Mouse (Mus musculus): ENCODE data around the gene Tsc1. TPM values are rescaled to one million over a fixed set of nuclear protein-coding genes. Genes with fewer than 3 reads are reported as not detected.

Gene Tsc1
- 27.4 and 32.4 TPM in 2 replicates for polyA plus RNA-seq (2014; fragmentation: Nextera tagmentation; extraction: Ambion mirVana)

DNA sequence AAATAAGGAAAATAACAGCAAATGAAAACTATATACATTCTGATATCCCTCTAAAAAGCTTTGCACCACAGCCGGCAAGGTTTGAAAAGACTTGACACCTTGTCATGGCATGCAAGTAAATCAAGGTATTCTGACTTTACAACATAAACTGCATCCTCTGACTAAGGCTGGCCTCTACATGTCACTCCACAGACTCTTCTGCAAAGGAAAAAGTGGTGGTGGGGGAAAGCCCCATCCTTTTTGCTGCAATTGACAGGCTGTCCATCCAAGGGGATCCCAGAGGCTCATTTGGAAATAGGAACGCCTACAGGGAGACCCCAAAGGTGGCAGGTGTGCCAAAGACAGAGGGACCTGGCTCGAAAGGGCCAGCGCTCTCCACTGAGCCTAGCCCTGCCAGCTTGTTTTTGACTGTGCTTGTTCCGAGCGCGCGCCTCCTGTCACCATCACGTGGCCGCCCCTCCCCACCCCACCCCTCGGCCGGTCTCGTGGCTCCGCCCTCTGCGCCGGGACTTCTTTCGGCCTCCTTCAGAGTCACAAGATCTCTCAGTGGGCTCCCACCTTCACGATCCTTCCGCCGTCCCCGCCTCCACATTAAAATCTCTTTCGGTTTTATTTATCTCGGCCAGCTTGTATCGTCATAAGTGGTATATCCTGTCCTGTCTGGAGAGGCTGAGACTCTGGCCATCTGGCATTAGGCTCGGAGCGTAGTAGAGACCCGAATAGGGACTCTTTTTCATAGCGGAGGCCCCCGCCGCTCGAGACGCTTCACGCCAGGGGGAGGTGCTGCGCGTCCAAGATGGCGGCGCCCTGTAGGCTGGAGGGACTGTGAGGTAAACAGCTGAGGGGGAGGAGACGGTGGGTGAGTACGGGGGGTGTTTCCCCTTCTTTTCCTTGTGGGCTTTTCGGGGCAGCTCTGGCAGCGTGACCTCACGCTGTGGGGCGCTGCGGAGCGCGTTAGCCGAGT is at the start of gene Tsc1:
Tsc1 (plus strand) TSS at position 768 of the 964 bp plus-strand sequence.
- Histone ChIP-seq H3K4me3 (ENCODE audit: low read depth, low read length) (peak within 1 kb of the TSS; percentile 100), H3K9ac (ENCODE audit: low read length) (peak within 1 kb of the TSS; percentile 90), H3K27me3 (ENCODE audit: control insufficient read depth, insufficient read depth, low read length) (no peaks in the 10 kb centered on the region), H3K36me3 (ENCODE audit: control insufficient read depth, insufficient read depth, low read length) (no peaks in the 10 kb centered on the region), H3K4me1 (replicated peaks; ENCODE audit: control insufficient read depth, insufficient read depth, low read length) (peaks cover 5% of the 10 kb centered on the region), H3K9me3 (ENCODE audit: control insufficient read depth, low read length) (no peaks in the 10 kb centered on the region), H3K27ac (ENCODE audit: low read depth, low read length) (peak within 1 kb of the TSS; percentile 84), H3K4me2 (ENCODE audit: low read depth, low read length, severe bottlenecking) (peak within 1 kb of the TSS; percentile 81)
- WGBS, result 2% methylated on average over 46 of the region's 47 CpGs
- ATAC-seq (replicated peaks; ENCODE audit: low FRiP score) (peak; percentile 91), DNase-seq (ENCODE audit: low spot score) (peak; percentile 99)

DNA sequence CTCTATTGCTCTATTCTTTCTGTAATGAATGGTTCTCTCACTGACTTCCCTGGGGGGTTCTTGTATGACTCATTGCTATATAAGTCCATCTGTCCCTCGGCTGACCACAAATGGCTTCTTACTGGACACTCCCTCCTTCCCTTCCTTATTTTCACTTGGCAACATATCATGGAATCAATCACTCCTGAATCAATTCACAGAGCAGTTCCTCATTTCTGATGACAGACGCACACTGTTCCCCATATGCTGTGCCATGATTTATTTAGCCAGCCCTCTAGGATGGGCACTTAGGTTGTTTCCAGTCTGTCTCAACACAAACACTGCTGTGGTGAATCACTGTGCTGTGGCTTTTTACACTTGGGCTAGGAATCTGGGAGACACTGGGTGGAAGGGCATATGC is 49.5 kb upstream of the Tsc1 start:
- Histone ChIP-seq H3K9me3 (ENCODE audit: control insufficient read depth, low read length) (no peaks in the 10 kb centered on the region), H3K27ac (ENCODE audit: low read depth, low read length) (no peak overlapping the region), H3K9ac (ENCODE audit: low read length) (no peak overlapping the region), H3K4me1 (replicated peaks; ENCODE audit: control insufficient read depth, insufficient read depth, low read length) (no peaks in the 10 kb centered on the region), H3K4me2 (ENCODE audit: low read depth, low read length, severe bottlenecking) (no peak overlapping the region), H3K27me3 (ENCODE audit: control insufficient read depth, insufficient read depth, low read length) (no peaks in the 10 kb centered on the region), H3K36me3 (ENCODE audit: control insufficient read depth, insufficient read depth, low read length) (no peaks in the 10 kb centered on the region), H3K4me3 (ENCODE audit: low read depth, low read length) (no peak overlapping the region)
- no peak for ATAC-seq (replicated peaks; ENCODE audit: low FRiP score)
- DNase-seq (ENCODE audit: low spot score), result no peak
- WGBS, result 85% methylated on average over 2 of the region's 2 CpGs

- H3K9me3 ChIP-seq (ENCODE audit: control insufficient read depth, low read length), result no peaks in the 10 kb centered on the region
- H3K36me3 ChIP-seq (ENCODE audit: control insufficient read depth, insufficient read depth, low read length), result no peaks in the 10 kb centered on the region
- H3K9ac ChIP-seq (ENCODE audit: low read length), result no peak overlapping the region
- WGBS, result 8% methylated on average over 15 of the region's 15 CpGs
- H3K27ac ChIP-seq (ENCODE audit: low read depth, low read length), result no peak overlapping the region
- no peak overlapping the region for H3K4me2 ChIP-seq (ENCODE audit: low read depth, low read length, severe bottlenecking)
- no peak overlapping the region for H3K4me3 ChIP-seq (ENCODE audit: low read depth, low read length)
- peak; percentile 80 for DNase-seq (ENCODE audit: low spot score)
- no peaks in the 10 kb centered on the region for H3K4me1 ChIP-seq (replicated peaks; ENCODE audit: control insufficient read depth, insufficient read depth, low read length)
- ATAC-seq (replicated peaks; ENCODE audit: low FRiP score), result no peak
- H3K27me3 ChIP-seq (ENCODE audit: control insufficient read depth, insufficient read depth, low read length), result no peaks in the 10 kb centered on the region
Measured at GRCm38 (mm10) chr2:28592809-28593208, 48.2 kb upstream of the Tsc1 start.

GRCm38 (mm10) chr2:28596021-28596420 is 45.0 kb upstream of the Tsc1 start:
- Histone ChIP-seq H3K4me1 (replicated peaks; ENCODE audit: control insufficient read depth, insufficient read depth, low read length) (no peaks in the 10 kb centered on the region), H3K27me3 (ENCODE audit: control insufficient read depth, insufficient read depth, low read length) (no peaks in the 10 kb centered on the region), H3K36me3 (ENCODE audit: control insufficient read depth, insufficient read depth, low read length) (no peaks in the 10 kb centered on the region), H3K4me3 (ENCODE audit: low read depth, low read length) (no peak overlapping the region), H3K4me2 (ENCODE audit: low read depth, low read length, severe bottlenecking) (no peak overlapping the region), H3K27ac (ENCODE audit: low read depth, low read length) (no peak overlapping the region), H3K9me3 (ENCODE audit: control insufficient read depth, low read length) (no peaks in the 10 kb centered on the region), H3K9ac (ENCODE audit: low read length) (no peak overlapping the region)
- DNase-seq (ENCODE audit: low spot score) (no peak), ATAC-seq (replicated peaks; ENCODE audit: low FRiP score) (no peak)
- 80% methylated on average over 7 of the region's 7 CpGs for WGBS

DNA sequence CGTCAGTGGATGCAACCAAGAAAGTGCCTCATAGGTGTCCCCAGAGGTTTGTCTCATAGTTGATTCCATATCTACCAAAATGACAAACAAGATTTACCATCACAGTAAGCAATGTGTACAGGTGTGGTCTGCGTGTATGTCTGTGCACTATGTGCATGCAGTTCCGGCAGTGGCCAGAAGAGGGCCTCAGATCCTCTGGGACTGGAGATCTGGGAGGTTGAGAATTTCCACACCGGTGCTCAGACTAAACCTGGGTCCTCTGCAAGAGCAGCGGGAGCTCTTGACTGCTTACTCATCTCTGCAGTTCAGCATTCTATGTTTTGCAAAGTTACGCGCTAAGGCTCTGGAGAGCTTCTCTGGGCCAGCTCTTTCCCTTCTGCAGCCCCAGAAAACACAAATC is 44.0 kb upstream of the Tsc1 start:
- DNase-seq (ENCODE audit: low spot score), result no peak
- H3K4me1 ChIP-seq (replicated peaks; ENCODE audit: control insufficient read depth, insufficient read depth, low read length), result no peaks in the 10 kb centered on the region
- H3K27ac ChIP-seq (ENCODE audit: low read depth, low read length), result no peak overlapping the region
- ATAC-seq (replicated peaks; ENCODE audit: low FRiP score), result no peak
- H3K27me3 ChIP-seq (ENCODE audit: control insufficient read depth, insufficient read depth, low read length), result no peaks in the 10 kb centered on the region
- no peak overlapping the region for H3K9ac ChIP-seq (ENCODE audit: low read length)
- no peaks in the 10 kb centered on the region for H3K9me3 ChIP-seq (ENCODE audit: control insufficient read depth, low read length)
- no peak overlapping the region for H3K4me2 ChIP-seq (ENCODE audit: low read depth, low read length, severe bottlenecking)
- no peak overlapping the region for H3K4me3 ChIP-seq (ENCODE audit: low read depth, low read length)
- H3K36me3 ChIP-seq (ENCODE audit: control insufficient read depth, insufficient read depth, low read length), result no peaks in the 10 kb centered on the region
- 87% methylated on average over 7 of the region's 7 CpGs for WGBS

DNA sequence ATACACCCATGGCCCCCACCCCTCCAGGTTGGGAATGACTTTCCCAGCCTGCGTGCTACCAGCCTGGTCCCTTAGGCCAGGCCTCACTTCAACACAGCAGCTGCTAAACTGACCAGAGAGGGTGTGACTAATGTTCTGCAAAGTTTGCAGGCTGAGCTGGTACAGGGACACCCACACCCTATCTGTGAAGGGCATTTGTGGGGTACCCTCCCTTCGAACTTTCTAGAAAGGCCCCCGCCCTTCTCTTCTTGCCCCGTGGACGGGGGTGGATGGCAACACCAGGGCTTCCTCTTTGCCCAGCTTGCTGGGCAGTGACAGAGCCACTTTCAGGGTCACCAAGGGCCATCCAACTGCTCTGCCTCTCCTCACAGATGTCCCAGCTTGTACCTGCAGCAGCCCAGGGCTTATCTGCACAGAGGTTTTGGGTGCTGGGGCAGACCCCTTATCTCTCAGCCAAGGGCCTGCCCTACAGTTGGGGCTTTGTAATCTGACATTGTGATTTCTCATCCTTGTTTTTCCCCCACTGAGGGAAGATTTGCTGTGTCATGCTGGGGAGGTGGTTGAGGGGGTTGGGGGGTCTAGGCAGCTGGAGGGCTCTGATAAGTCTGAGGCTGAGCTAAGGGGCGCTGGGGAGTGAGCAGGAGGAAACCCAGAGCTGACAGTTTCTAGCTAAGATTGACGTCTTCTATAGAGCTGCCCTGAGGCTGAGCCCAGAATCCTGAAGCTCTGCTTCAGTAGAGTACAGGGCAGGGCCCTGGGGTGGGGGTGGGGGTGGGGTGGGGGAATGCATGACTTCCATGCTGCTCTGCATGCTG is 43.1 kb upstream of the Tsc1 start:
- Histone ChIP-seq H3K27me3 (ENCODE audit: control insufficient read depth, insufficient read depth, low read length) (no peaks in the 10 kb centered on the region), H3K27ac (ENCODE audit: low read depth, low read length) (no peak overlapping the region), H3K4me2 (ENCODE audit: low read depth, low read length, severe bottlenecking) (no peak overlapping the region), H3K9me3 (ENCODE audit: control insufficient read depth, low read length) (no peaks in the 10 kb centered on the region), H3K4me3 (ENCODE audit: low read depth, low read length) (no peak overlapping the region), H3K4me1 (replicated peaks; ENCODE audit: control insufficient read depth, insufficient read depth, low read length) (no peaks in the 10 kb centered on the region), H3K9ac (ENCODE audit: low read length) (no peak overlapping the region), H3K36me3 (ENCODE audit: control insufficient read depth, insufficient read depth, low read length) (no peaks in the 10 kb centered on the region)
- ATAC-seq (replicated peaks; ENCODE audit: low FRiP score) (no peak), DNase-seq (ENCODE audit: low spot score) (no peak)
- 68% methylated on average over 7 of the region's 7 CpGs for WGBS

DNA sequence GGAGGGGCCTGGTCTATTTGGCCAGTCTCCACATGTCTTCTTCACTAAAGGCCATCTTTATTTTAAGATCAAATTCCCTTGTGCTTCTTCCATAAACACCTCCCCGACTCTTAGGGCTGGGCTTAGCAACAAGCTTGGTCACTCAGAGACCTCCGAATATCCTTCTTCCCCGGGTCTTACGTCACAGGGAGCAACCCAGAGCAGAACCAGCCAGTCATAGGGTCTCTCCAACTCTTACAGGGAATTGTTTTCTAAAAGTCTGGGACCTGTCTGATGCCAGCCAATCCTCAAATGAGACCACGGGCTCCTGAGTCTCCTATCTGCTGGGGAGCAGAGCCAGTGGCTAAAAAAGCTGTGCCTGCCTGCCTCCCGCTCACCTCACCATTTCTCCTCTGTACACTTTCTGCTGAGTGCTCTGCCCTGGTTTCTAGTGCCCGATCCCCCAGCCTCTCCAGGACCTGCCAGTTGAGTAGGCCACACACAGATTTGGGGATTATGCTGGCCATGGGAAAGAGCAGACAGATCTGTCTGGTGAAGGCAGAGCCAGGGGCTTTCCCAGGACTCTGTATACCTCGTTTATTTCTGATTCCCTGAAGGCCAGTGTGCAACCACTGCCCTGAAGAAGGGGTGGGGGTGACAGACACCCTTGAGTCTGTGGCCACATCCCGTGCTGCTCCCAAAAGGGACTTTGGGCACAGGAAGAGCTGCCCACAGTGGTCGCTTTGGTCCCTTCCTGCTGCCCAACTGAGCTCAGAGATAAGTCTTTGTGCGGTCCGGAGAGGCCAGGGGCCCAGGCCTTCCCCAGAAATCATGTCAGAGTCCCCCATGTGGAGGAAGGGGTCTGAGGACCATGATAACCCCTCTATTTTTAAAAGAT is 42.1 kb upstream of the Tsc1 start:
- H3K36me3 ChIP-seq (ENCODE audit: control insufficient read depth, insufficient read depth, low read length), result no peaks in the 10 kb centered on the region
- no peak for DNase-seq (ENCODE audit: low spot score)
- H3K4me3 ChIP-seq (ENCODE audit: low read depth, low read length), result no peak overlapping the region
- ATAC-seq (replicated peaks; ENCODE audit: low FRiP score), result no peak
- H3K9me3 ChIP-seq (ENCODE audit: control insufficient read depth, low read length), result no peaks in the 10 kb centered on the region
- H3K4me2 ChIP-seq (ENCODE audit: low read depth, low read length, severe bottlenecking), result no peak overlapping the region
- H3K27me3 ChIP-seq (ENCODE audit: control insufficient read depth, insufficient read depth, low read length), result no peaks in the 10 kb centered on the region
- no peak overlapping the region for H3K27ac ChIP-seq (ENCODE audit: low read depth, low read length)
- H3K9ac ChIP-seq (ENCODE audit: low read length), result no peak overlapping the region
- 69% methylated on average over 12 of the region's 12 CpGs for WGBS
- H3K4me1 ChIP-seq (replicated peaks; ENCODE audit: control insufficient read depth, insufficient read depth, low read length), result no peaks in the 10 kb centered on the region

- Histone ChIP-seq H3K9ac (ENCODE audit: low read length) (no peak overlapping the region), H3K9me3 (ENCODE audit: control insufficient read depth, low read length) (no peaks in the 10 kb centered on the region), H3K36me3 (ENCODE audit: control insufficient read depth, insufficient read depth, low read length) (no peaks in the 10 kb centered on the region), H3K27ac (ENCODE audit: low read depth, low read length) (no peak overlapping the region), H3K4me3 (ENCODE audit: low read depth, low read length) (no peak overlapping the region), H3K4me1 (replicated peaks; ENCODE audit: control insufficient read depth, insufficient read depth, low read length) (no peaks in the 10 kb centered on the region), H3K4me2 (ENCODE audit: low read depth, low read length, severe bottlenecking) (no peak overlapping the region), H3K27me3 (ENCODE audit: control insufficient read depth, insufficient read depth, low read length) (no peaks in the 10 kb centered on the region)
- DNase-seq (ENCODE audit: low spot score) (no peak), ATAC-seq (replicated peaks; ENCODE audit: low FRiP score) (no peak)
- 77% methylated on average over 6 of the region's 6 CpGs for WGBS
Measured at GRCm38 (mm10) chr2:28599569-28599900, 41.5 kb upstream of the Tsc1 start.

Data from forebrain, embryonic 11.5 days (tissue).